Mouse (Mus musculus): ENCODE data around the gene Celsr1.

DNA sequence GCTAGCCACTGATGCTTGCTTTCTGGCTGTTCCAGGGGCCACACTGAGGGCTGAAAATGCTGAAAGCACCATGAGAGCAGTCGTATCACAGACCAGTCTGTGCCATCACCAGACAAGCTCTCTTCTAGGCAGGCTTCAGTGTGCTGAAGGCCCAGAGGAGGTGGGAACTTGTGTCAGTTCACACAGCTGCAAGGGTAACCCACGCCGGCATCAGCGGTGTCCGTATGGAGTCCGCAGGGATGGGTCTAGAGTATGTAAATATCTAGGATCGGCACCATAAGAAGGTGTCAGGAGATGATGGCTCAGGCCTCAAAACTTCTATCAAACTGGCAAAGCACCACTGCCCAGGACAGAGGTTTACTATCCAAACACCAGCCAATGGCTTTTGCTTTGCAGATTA is 64.3 kb downstream of the Celsr1 start:
- TF ChIP-seq POLR2A (IDR thresholded peaks at IDR 0.05; ENCODE audit: low read depth, low read length) (no peak), EP300 (IDR thresholded peaks at IDR 0.05; ENCODE audit: low read length) (no peak), CTCF (conservative IDR thresholded peaks at IDR 0.05 in 1 of 2, IDR thresholded peaks at IDR 0.05 in 1 of 2; ENCODE audit: low read depth in 2 of 2, low read length in 2 of 2) (no peak), ZMIZ1 (IDR thresholded peaks at IDR 0.05; ENCODE audit: low read depth, low read length) (no peak), RCOR1 (conservative IDR thresholded peaks at IDR 0.05; ENCODE audit: low read depth, low read length) (no peak), ZC3H11A (IDR thresholded peaks at IDR 0.05; ENCODE audit: low read depth, low read length) (no peak), TBP (conservative IDR thresholded peaks at IDR 0.05; ENCODE audit: low read depth, low read length) (no peak), JUND (conservative IDR thresholded peaks at IDR 0.05; ENCODE audit: low read depth, low read length) (no peak), POLR2AphosphoS2 (IDR thresholded peaks at IDR 0.05; ENCODE audit: low read depth, low read length) (no peak), HCFC1 (IDR thresholded peaks at IDR 0.05; ENCODE audit: low read depth, low read length) (no peak), GABPA (IDR thresholded peaks at IDR 0.05; ENCODE audit: insufficient replicate concordance, low read depth, low read length) (no peak), E2F4 (IDR thresholded peaks at IDR 0.05; ENCODE audit: insufficient replicate concordance, low read depth, low read length) (no peak)
